Mouse (Mus musculus) right cerebral cortex, postnatal 36 days (tissue): ENCODE measurements around the gene Fam129a.
"Not testable (repeated sequence)": the region's sequence is repeated elsewhere in the genome, so short reads cannot be mapped to it uniquely, and the experiment has no call there.

Experiments
- DNase-seq, 2 experiments: peaks; one replicate each; pipeline ENCODE4 v3.0.0; 2022; ENCODE audit warnings: low spot score in 2 of 2, mixed read lengths in 1 of 2

Gene Fam129a

GRCm38 (mm10) chr1:151664837-151665431 is 93.9 kb downstream of the Fam129a start:
- DNase-seq, result no peak

- DNase-seq, result no peak
These were observed 96.5 kb downstream of the Fam129a start for GRCm38 (mm10) chr1:151667351-151668074.

DNA sequence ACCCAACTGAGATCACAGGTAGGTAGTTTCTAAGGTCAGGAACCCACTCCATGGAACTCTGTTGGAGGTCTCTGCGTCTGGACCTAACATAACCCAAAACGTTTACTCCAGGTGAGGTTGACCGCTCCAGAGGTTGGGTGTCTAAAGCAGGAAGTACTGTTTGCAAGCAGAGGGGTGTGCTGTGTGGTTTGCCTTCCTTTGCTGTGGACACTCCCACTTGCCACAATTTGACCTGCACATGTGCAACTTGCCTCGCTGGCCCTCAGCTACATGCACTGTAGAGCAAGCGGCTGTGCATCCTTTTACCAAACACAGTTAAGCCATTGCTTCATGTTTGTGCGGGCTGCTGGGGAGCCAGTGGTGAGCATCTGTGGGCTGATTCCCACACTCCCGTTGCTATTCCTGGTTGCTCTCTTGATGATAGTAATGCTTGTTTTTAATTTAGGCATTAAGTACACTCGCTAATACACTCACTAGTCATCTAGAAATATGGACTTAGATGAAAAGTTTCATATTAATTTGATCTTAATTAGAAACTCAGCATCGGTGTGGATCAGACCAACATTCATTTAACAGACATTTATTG is 99.1 kb downstream of the Fam129a start:
- no peak for DNase-seq

GRCm38 (mm10) chr1:151675684-151676083 is 104.7 kb downstream of the Fam129a start:
- no peak for DNase-seq

DNA sequence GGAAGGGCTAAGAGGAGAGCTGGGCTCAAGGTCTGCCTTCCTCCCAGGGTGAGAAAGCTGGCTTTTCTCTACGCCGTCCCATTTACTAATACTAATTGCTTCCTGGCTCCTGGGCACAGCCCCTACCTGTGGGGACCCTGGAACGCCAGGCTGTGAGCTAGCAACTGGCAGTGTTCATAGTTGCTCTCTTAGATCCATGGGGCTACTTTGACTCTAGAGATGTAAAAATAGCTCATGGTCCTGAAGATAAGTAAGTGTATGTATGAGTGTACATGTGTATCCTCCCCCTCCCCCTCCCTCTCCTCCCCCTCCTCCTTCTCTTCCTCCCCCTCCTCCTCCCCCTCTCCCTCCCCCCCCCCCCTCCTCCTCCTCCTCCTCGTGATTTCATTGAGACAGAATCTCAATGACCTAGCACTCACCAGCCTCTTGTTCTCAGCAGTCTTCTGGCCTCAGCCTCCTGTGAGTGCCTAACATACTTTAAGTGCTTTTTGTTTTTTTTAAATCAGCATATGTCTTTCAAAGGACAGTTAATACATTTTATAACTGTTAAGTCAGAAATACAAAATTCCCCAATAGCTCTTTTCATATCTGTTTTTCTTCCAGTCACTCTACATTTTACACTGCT is 106.3 kb downstream of the Fam129a start:
- no peak for DNase-seq

- no peak for DNase-seq
These were observed 107.0 kb downstream of the Fam129a start for GRCm38 (mm10) chr1:151677975-151678374.

GRCm38 (mm10) chr1:151679153-151679552 is 108.2 kb downstream of the Fam129a start:
- DNase-seq, result no peak

- DNase-seq, result no peak
These were observed 109.1 kb downstream of the Fam129a start for GRCm38 (mm10) chr1:151679883-151680613.

DNA sequence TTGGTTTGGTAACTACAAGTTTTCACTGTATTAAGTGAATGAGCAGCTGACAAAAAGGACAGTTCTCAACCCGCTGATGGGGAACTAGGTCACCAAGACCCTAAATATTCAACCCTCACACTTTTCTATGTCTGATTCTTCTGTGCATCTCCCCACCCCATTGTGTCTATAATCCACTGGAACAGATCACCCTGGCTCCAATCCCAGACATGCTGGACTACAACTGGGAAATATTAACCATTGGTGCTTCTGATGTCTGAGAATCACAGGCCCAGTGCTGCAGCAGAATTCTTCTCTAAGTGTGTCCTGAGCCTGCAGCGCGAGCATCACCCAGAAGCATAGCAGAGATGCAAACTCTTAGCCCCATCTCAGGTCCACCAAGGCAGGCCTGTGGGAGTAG is 110.0 kb downstream of the Fam129a start:
- no peak for DNase-seq

GRCm38 (mm10) chr1:151682896-151683295 is 111.9 kb downstream of the Fam129a start:
- DNase-seq, result no peak

- DNase-seq, result no peak
These were observed 113.5 kb downstream of the Fam129a start for GRCm38 (mm10) chr1:151684451-151684892.

GRCm38 (mm10) chr1:151684978-151685377 is 114.0 kb downstream of the Fam129a start:
- DNase-seq, result no peak

DNA sequence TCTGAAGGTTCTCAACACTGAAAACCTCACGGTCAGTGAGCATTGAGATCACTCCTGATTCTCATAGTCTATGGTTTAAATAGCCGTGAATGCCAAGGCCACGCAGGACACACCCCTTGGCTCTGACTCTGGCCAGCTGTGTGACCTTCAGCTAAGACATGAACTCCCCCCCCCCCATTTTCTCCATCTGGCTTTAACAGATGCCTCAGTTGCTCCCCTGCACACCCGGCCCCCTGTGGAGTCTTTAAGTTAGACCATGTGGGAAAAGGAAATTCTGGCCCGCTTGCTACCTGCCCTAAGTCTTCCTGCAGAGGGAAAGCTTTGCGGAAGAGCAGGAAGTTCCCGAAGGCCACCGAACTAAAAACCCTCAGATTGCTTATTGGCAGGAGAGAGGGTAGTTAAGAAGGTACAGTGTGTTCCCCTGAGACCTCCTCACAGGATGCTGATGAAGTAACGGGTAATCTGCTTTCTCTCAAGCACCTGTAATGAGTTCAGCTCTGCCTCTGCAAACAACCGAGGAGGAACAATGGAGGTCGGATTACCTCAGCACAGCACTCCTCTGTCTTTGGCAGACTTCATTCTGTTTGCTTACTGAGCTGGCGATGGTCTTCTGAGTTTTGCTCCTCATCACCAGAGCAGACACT is 114.8 kb downstream of the Fam129a start:
- DNase-seq, result no peak

GRCm38 (mm10) chr1:151686696-151687095 is 115.7 kb downstream of the Fam129a start:
- no peak for DNase-seq

- DNase-seq, result no peak
These were observed 118.0 kb downstream of the Fam129a start for GRCm38 (mm10) chr1:151689032-151689431.

DNA sequence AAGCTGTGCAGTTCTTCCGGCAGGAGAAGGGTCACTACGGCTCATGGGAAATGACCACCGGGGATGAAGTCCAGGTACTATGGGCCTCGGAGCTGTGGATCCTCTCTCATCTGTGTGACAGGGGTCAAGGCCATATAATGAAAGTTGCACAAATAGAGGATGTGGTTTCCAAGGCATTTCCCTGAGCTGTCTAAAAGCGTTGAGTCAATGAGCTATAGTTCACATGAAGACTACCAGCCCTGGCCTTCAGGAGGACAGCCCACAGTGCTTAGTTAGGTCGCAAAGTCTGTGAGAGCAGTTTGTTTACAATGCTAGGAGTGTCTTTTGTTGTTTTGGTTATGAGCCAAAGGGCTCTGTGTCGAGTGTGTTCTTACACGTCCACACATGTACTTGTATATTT is 118.6 kb downstream of the Fam129a start:
- DNase-seq, result no peak

GRCm38 (mm10) chr1:151690061-151690460 is 119.1 kb downstream of the Fam129a start:
- DNase-seq, result no peak

DNA sequence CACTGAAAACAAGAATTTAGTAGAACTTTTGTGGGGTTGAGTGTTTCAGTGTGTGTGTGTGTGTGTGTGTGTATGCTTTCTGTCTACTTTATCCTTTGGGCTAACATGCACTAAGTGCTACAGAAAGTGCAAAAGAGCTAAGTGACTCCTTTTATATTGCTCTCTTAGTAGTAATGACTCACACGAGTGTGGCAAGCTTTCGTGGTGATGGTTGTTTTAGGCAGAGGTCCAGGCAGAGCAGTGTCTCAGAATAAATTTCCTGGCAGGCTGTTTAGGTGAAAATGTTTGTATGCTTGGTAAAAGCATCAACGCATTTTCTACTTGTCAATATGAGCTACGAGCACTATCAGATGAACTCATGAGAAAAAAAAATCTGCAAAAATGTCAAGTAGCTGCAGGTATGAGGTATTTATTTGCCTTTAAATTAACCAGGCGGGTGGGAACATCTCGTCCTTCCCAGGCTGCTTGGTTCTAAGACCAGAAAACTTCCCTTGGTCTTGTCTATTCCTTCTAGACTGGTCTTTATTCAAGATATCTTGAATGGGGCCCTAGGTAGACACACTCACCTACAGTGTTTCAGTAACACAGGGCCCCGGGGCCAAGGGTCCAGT is 119.7 kb downstream of the Fam129a start:
- DNase-seq, result no peak

GRCm38 (mm10) chr1:151692867-151693266 is 121.9 kb downstream of the Fam129a start:
- DNase-seq, result not testable (repeated sequence)

GRCm38 (mm10) chr1:151696751-151697150 is 125.8 kb downstream of the Fam129a start:
- DNase-seq, result no peak
